In genomic region chr17:56829795-56830194, GRCm38 (mm10) we compare ENCODE assay signal across 9 mouse cellular contexts. TPM values are rescaled to one million over a fixed set of nuclear protein-coding genes. Genes with fewer than 3 reads are reported as not detected.
DNase-seq lines count a peak whose midpoint lies in the region; ATAC-seq and TF ChIP-seq lines count a peak whose summit lies in the region.
"Had no signal": no experiment of that assay in that cellular context is flagged by ENCODE, and none has a peak within 500 bp of the region (broad histone marks: within the 10 kb centered on the region; RNA-seq: fewer than 3 reads in every experiment).

No protein-coding gene starts in this region.

- no peaks in the 10 kb centered on the region for H3K36me3 ChIP-seq in embryonic facial prominence, embryonic 11.5 days (replicated peaks; ENCODE audit: control insufficient read depth, insufficient read depth, low read depth, low read length)
- H3K36me3 ChIP-seq in intestine, embryonic 14.5 days (ENCODE audit: control insufficient read depth, insufficient read depth, low read length): no peaks in the 10 kb centered on the region
- H3K36me3 ChIP-seq in midbrain, postnatal 0 days (ENCODE audit: insufficient read depth, low read length): no peaks in the 10 kb centered on the region

- whole genome bisulfite sequencing in embryonic facial prominence, embryonic 11.5 days: under 1% methylated on average over 27 of the region's 27 CpGs
- 2% methylated on average over 27 of the region's 27 CpGs for WGBS in intestine, embryonic 14.5 days
- WGBS in midbrain, postnatal 0 days: 1% methylated on average over 27 of the region's 27 CpGs

- DNase-seq in gastrocnemius, adult 2 months: peak; percentile 50
- no peak for DNase-seq in gastrocnemius, postnatal 4 days (ENCODE audit: low spot score in 2 of 2)
- peak; percentile 59 for DNase-seq in ES-CJ7 (ENCODE audit: low read depth, low spot score)
- DNase-seq in embryonic facial prominence, embryonic 11.5 days (ENCODE audit: low spot score): peak; percentile 36
- peak; percentile 76 for DNase-seq in intestine, embryonic 14.5 days (ENCODE audit: low spot score)
- DNase-seq in midbrain, postnatal 0 days (ENCODE audit: low spot score): no peak
- DNase-seq in layer of hippocampus, adult 11-12 months (ENCODE audit: low spot score): no peak
- DNase-seq in right cerebral cortex, postnatal 36 days (ENCODE audit: low spot score in 2 of 2): no peak

- peak overlapping the region; percentile 87 for H3K4me2 ChIP-seq in embryonic facial prominence, embryonic 11.5 days (ENCODE audit: low read depth, low read length)
- peak overlapping the region; percentile 82 for H3K4me2 ChIP-seq in intestine, embryonic 14.5 days (ENCODE audit: low read length)
- H3K4me2 ChIP-seq in midbrain, postnatal 0 days (ENCODE audit: low read depth, low read length, poor library complexity, severe bottlenecking): peak overlapping the region; percentile 93

- H3K27ac ChIP-seq in gastrocnemius, adult 2 months: peak overlapping the region; percentile 71
- no peak overlapping the region for H3K27ac ChIP-seq in embryonic facial prominence, embryonic 11.5 days (replicated peaks; ENCODE audit: low read depth, low read length)
- no peak overlapping the region for H3K27ac ChIP-seq in intestine, embryonic 14.5 days (ENCODE audit: low read depth)
- H3K27ac ChIP-seq in midbrain, postnatal 0 days (ENCODE audit: low read depth, low read length): no peak overlapping the region

- no peak for TF ChIP-seq CTCF in gastrocnemius, adult 2 months (IDR thresholded peaks at IDR 0.05)
- no peak for TF ChIP-seq CTCF in midbrain, postnatal 0 days (IDR thresholded peaks at IDR 0.05)

- no peaks in the 10 kb centered on the region for H3K9me3 ChIP-seq in embryonic facial prominence, embryonic 11.5 days (replicated peaks; ENCODE audit: control insufficient read depth, low read length)
- no peaks in the 10 kb centered on the region for H3K9me3 ChIP-seq in intestine, embryonic 14.5 days (ENCODE audit: control insufficient read depth, low read length)
- H3K9me3 ChIP-seq in midbrain, postnatal 0 days (ENCODE audit: low read length): no peaks in the 10 kb centered on the region

- H3K4me3 ChIP-seq in gastrocnemius, adult 2 months: peak overlapping the region; percentile 90
- peak overlapping the region; percentile 62 for H3K4me3 ChIP-seq in embryonic facial prominence, embryonic 11.5 days (ENCODE audit: low read depth, low read length)
- peak overlapping the region; percentile 59 for H3K4me3 ChIP-seq in intestine, embryonic 14.5 days (ENCODE audit: low read depth, low read length)
- H3K4me3 ChIP-seq in midbrain, postnatal 0 days (ENCODE audit: low read depth, low read length): peak overlapping the region; percentile 57

- no peak for ATAC-seq in embryonic facial prominence, embryonic 11.5 days (replicated peaks; ENCODE audit: insufficient number of reproducible peaks, low FRiP score, low TSS enrichment, low read depth)
- no peak for ATAC-seq in intestine, embryonic 14.5 days (replicated peaks; ENCODE audit: low FRiP score, low TSS enrichment, low read depth)
- ATAC-seq in midbrain, postnatal 0 days (ENCODE audit: low FRiP score): no peak

- intact Hi-C loops in gastrocnemius, adult 2 months (cut with DNase I): loop anchor here (2.0 to 5.0 kb wide), 3 partner anchors 19 to 448 kb away; partner anchors contain the start of genes Crb3, Slc25a23 and Vav1

- no peaks in the 10 kb centered on the region for H3K4me1 ChIP-seq in embryonic facial prominence, embryonic 11.5 days (ENCODE audit: control insufficient read depth, insufficient read depth, low read length)
- H3K4me1 ChIP-seq in intestine, embryonic 14.5 days (replicated peaks; ENCODE audit: control insufficient read depth, insufficient read depth, low read length): peaks cover 5% of the 10 kb centered on the region; the same call in 1 of the 2 replicates
- H3K4me1 ChIP-seq in midbrain, postnatal 0 days (ENCODE audit: insufficient read depth, low read length): peaks cover 6% of the 10 kb centered on the region; the same call in 1 of the 2 replicates

- peak overlapping the region; percentile 55 for H3K9ac ChIP-seq in embryonic facial prominence, embryonic 11.5 days (replicated peaks; ENCODE audit: low read length)
- peak overlapping the region; percentile 38 for H3K9ac ChIP-seq in intestine, embryonic 14.5 days (ENCODE audit: low read length)
- H3K9ac ChIP-seq in midbrain, postnatal 0 days (replicated peaks; ENCODE audit: low read length, poor library complexity, severe bottlenecking): 0 out of 2 replicates have a peak overlapping the region, but pooled peaks have one; percentile 1

- H3K27me3 ChIP-seq in embryonic facial prominence, embryonic 11.5 days (ENCODE audit: control insufficient read depth, insufficient read depth, low read length): peaks cover 3% of the 10 kb centered on the region; the same call in 1 of the 2 replicates
- peaks cover 13% of the 10 kb centered on the region for H3K27me3 ChIP-seq in intestine, embryonic 14.5 days (replicated peaks; ENCODE audit: control insufficient read depth, insufficient read depth, low read length)
- H3K27me3 ChIP-seq in midbrain, postnatal 0 days (ENCODE audit: insufficient read depth, low read length): peaks cover 12% of the 10 kb centered on the region; the same call in 1 of the 2 replicates
- H3K27me3 ChIP-seq: Patski had no signal

RNA-seq across cellular contexts. Expression of gene Rfx2, which starts 1.0 kb away (rescaled TPM):
- 1 to 10 TPM; 2.0 to 2.8 TPM for total RNA-seq in gastrocnemius, adult 2 months (2021)
- 10 to 100 TPM in 1 of 2 experiments, 1 to 10 TPM in 1; 8.2 to 10.6 TPM for total RNA-seq in gastrocnemius, postnatal 4 days (2021)
- 2.3 and 2.4 TPM in 2 replicates for polyA plus RNA-seq in embryonic facial prominence, embryonic 11.5 days (2014; fragmentation: Nextera tagmentation; extraction: Ambion mirVana)
- polyA plus RNA-seq in intestine, embryonic 14.5 days (2014; fragmentation: Nextera tagmentation; extraction: Ambion mirVana): 4.5 and 4.9 TPM in 2 replicates
- 5.1 and 5.7 TPM in 2 replicates for total RNA-seq in midbrain, postnatal 0 days (2014; rRNA removed)
- 2.3 and 3.0 TPM in 2 replicates for polyA plus RNA-seq in midbrain, postnatal 0 days (2015; fragmentation: Nextera tagmentation; extraction: Ambion mirVana)

RNA-seq across cellular contexts. Expression of gene Acsbg2, which starts 44.5 kb away (rescaled TPM):
- not detected for total RNA-seq in gastrocnemius, adult 2 months (2021)
- total RNA-seq in gastrocnemius, postnatal 4 days (2021): not detected
- polyA plus RNA-seq in embryonic facial prominence, embryonic 11.5 days (2014; fragmentation: Nextera tagmentation; extraction: Ambion mirVana): not detected in 2 replicates
- not detected in 2 replicates for polyA plus RNA-seq in intestine, embryonic 14.5 days (2014; fragmentation: Nextera tagmentation; extraction: Ambion mirVana)
- total RNA-seq in midbrain, postnatal 0 days (2014; rRNA removed): 0.11 TPM in 1 of 2 replicates, not detected in the other
- polyA plus RNA-seq in midbrain, postnatal 0 days (2015; fragmentation: Nextera tagmentation; extraction: Ambion mirVana): not detected in 2 replicates
- polyA plus RNA-seq: Patski had no signal

RNA-seq across cellular contexts. Expression of gene 1700061G19Rik, which starts 45.5 kb away (rescaled TPM):
- total RNA-seq in gastrocnemius, adult 2 months (2021): not detected
- total RNA-seq in gastrocnemius, postnatal 4 days (2021): not detected
- 0.13 and 0.22 TPM in 2 replicates for polyA plus RNA-seq in embryonic facial prominence, embryonic 11.5 days (2014; fragmentation: Nextera tagmentation; extraction: Ambion mirVana)
- polyA plus RNA-seq in intestine, embryonic 14.5 days (2014; fragmentation: Nextera tagmentation; extraction: Ambion mirVana): 0.12 and 0.34 TPM in 2 replicates
- total RNA-seq in midbrain, postnatal 0 days (2014; rRNA removed): not detected in 2 replicates
- polyA plus RNA-seq in midbrain, postnatal 0 days (2015; fragmentation: Nextera tagmentation; extraction: Ambion mirVana): 0.45 and 0.72 TPM in 2 replicates
- polyA plus RNA-seq: Patski had no signal

RNA-seq across cellular contexts. Expression of gene Prr22, which starts 59.7 kb away (rescaled TPM):
- under 1 TPM; 0.14 to 0.36 TPM for total RNA-seq in gastrocnemius, adult 2 months (2021)
- total RNA-seq in gastrocnemius, postnatal 4 days (2021): under 1 TPM; 0.47 to 0.49 TPM
- 0.66 and 0.72 TPM in 2 replicates for polyA plus RNA-seq in embryonic facial prominence, embryonic 11.5 days (2014; fragmentation: Nextera tagmentation; extraction: Ambion mirVana)
- 1.7 and 2.3 TPM in 2 replicates for polyA plus RNA-seq in intestine, embryonic 14.5 days (2014; fragmentation: Nextera tagmentation; extraction: Ambion mirVana)
- 0.44 and 1.3 TPM in 2 replicates for total RNA-seq in midbrain, postnatal 0 days (2014; rRNA removed)
- polyA plus RNA-seq in midbrain, postnatal 0 days (2015; fragmentation: Nextera tagmentation; extraction: Ambion mirVana): 0.61 and 1.1 TPM in 2 replicates

Comparison
In these comparisons a context has a peak if more than half of its experiments do, and no peak if none do; other contexts are left out.
1. DNase-seq: peak in gastrocnemius, adult 2 months (single experiment), ES-CJ7 (single experiment), embryonic facial prominence, embryonic 11.5 days (single experiment) and intestine, embryonic 14.5 days (single experiment); none in gastrocnemius, postnatal 4 days (0 of 2), midbrain, postnatal 0 days (single experiment), layer of hippocampus, adult 11-12 months (single experiment) and right cerebral cortex, postnatal 36 days (0 of 2).
2. H3K9ac ChIP-seq: peak in every context shown above with its lines; median percentile 55 in embryonic facial prominence, embryonic 11.5 days; 38 in intestine, embryonic 14.5 days; 1 in midbrain, postnatal 0 days.
3. Peak in every context shown above with its lines, with median percentiles within 50 percentile points of each other: H3K4me3 ChIP-seq and H3K4me2 ChIP-seq.